Mouse (Mus musculus) lung, postnatal 25 days (tissue): ENCODE measurements at regions not wholly inside any gene's neighbourhood (a gene's known extent, or its start where the extent isn't known, plus 50 kb on each side); places are given as distances from the start of the nearest gene placed in this dataset.

Source experiments
- DNase-seq: peaks from one replicate; pipeline ENCODE4 v3.0.0; 2022; ENCODE audit warnings: low spot score

GRCm38 (mm10) chr8:89325751-89326351, 281.9 kb upstream of the Sall1 start:
- DNase-seq, result no peak

DNA sequence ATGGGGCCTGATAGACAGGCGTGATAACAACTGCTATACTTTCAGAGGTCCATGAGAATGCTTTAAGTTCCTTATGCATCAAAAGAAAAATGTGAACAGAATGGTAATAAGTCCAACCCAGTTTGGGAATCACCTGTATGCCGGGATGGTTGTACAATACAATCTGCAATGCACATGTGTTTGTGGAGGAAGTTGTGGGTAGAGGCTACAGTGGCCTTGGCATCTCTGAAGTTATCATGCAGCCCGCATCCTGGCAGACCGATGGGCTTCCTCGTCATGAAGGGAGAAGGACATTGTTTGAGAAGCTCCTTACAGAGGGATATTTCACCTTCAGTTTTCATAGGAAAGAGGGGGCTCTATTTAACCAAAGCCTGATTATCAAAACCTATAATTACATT, 281.3 kb upstream of the Sall1 start:
- DNase-seq, result no peak

DNA sequence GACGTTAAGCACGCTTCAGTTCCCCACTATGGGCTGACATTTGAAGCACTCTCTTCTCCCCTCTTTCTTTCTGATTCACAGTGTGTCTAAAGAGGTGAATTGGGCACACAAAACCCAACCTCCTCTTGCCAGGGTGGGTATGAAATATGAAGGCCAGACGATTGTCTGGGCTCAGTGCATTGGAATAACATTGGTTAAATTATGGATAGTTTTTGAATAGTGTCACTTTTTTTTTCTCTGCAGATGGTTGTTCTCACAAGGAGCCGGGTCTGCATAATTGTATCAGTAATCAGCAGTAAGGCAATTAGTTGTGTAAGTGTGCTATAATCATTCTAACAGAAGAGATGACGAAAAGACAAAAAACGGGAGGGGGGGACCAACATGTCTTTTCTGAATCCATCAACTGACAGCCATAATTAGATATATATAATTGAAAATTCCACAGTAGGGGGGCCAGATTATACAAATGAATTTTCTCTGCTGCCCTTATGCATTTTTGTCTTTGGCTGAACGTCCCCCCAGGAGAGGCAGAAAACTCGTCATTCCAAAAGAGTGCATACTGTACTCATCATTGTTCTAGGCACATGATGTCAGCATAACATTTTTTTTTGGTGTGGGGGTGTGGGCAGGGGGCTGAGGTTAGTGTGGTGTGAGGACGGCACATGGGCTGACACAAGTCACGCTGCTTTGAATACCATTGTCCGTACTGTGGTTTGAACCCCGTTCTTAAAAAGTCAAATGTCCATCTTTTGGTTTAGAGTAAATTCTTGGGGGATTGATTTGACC, 280.7 kb upstream of the Sall1 start:
- DNase-seq, result no peak

- DNase-seq, result peak; percentile 9
Measured at GRCm38 (mm10) chr8:89317514-89318289, 273.7 kb upstream of the Sall1 start.

DNA sequence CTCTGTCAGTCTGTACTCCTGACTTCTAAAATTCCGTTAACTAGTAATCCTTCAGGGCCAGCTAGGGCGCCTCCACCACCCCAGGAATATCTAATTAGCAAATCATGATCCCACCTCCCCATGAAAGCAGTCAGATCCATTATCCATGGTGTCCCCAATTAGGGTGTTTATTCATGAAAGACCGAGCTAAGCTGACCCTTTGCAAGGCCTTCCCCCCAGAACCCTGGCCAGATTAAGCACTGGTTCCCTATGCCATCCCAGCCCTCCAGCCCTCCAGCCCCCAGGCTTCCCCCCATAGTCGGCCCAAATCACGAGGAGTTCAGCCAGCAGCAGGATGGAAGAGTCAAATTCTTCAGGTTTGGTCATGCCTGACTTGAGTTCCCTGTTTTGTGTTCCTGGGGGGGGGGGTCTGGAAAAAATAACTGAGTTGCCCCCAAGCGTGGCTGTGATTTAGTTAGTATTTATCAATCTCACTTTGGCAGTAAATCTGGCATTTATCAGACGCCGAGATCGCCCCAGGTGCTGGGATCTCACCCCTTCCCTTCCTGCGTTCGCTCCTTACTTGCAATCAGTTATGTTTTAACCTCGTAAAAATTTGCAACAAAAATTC, 272.7 kb upstream of the Sall1 start:
- no peak for DNase-seq

- DNase-seq, result no peak
Measured at GRCm38 (mm10) chr8:89314907-89315306, 270.9 kb upstream of the Sall1 start.

DNA sequence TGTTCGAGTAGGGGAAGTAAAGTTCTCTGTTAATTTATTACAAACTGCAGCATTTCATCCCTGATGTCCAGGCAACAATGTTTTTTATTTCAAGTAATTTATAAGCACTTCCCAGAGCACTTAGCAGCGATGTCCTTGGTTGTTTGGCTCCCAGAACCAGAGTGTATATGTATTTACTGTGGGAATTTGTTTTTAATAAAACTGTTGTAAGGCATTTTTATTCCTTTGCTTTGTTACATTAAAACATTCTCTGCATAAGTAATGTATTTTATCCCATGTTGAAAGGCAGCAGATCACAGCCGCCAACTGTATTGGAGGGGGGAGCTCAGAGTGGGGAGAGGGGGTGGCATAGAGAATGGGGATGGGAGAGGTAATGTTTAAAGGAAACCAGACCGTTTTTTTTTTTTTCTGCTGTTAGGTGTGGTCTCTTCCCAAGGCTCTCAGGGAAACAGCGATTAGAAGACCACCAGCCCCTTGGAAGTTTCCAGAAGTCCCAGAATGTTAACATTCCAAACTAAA, 266.8 kb upstream of the Sall1 start:
- no peak for DNase-seq

DNA sequence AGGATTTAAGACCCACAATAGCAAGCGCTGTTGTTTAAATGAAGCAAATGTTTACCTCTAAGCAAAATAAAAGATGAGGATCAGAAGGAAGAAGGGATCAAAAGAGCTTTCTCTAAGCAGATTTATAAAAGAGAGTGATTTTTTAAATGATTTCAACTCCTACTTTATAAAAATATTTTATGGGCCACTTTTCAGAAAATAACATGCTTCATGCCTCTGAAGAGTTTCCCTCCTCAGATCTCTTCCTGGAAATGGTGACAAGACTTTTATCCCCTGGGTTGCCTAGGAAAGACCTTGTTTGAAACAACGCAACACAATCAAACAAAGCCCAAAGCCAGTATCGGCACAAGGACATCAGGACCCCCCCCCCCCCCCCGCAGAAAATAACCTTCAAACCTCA, 265.6 kb upstream of the Sall1 start:
- DNase-seq, result no peak

DNA sequence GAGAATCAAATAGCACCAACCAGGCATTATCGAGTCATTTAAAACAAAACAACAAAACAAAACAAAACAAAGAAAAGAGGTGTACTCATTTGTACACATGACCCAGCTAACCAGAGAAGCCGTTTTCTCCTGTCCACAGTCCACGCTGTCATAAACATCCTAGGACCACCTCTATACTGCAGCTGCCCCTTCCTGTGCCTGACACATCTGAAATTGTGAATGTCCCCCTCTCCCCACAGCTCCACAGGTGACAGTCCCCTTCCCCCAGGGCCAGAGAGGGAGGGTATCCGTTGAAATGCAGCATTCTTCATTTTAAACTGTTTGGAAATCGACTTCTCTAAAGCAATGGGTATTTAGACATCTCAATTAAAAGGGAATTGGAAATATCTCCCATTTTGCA, 265.0 kb upstream of the Sall1 start:
- no peak for DNase-seq

DNA sequence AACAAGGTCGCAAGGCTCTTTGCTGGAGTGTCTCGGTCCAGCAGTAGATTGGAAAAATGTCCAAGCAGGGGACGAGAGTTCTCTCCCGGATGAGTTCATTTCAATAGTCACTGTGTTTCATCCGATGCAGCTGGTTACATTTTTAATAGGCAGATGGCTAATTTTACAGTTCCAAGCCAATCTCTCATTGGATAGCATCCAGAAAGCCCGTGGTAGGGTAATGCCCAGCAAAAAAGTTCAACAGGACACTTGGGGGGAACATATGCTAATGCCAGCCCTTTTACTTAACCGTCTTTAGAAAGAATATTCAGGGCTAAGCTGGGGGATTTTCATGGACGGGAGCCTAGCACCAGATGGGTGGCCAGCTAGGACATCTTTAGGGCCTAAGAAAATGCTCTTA, 264.6 kb upstream of the Sall1 start:
- DNase-seq, result no peak

DNA sequence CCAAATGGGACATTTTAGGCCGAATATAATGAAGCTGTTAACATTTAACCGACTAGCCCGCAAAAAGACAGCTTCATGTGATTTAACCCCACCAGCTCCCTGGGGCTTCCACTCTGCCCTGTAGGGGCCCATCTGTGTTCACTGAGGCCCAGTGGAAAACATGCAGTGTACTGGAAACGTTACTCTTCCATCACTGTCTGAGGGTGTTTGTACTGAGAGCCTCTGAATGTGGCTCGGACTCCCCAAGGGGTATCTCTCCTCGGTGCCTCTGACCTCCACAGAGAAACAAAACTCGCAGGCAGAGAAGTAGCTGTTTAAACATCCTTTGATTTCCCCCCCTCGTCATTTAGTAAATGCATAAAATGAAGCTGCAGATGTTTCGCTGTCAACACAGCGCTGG, 263.6 kb upstream of the Sall1 start:
- no peak for DNase-seq

- no peak for DNase-seq
Measured at GRCm38 (mm10) chr8:89307085-89307484, 263.1 kb upstream of the Sall1 start.

DNA sequence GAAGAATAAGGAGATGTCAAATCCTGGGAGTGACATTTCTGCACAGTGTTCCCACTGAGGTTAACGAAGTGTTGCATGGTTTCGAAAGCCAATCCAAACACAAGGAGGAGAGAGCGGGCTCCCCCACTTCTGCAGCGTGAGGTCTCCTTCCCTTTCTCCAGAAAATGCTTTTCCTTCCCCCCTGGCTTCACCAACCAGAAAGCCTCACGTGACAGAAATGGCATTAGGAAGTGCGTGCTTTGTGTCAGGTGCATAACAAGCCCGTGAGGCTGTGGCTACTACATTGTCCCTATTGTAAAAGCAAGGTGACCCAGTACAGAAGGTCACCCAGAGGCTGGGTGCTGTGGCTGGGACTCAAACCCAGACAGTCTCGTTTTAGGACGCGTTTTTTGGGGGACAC, 260.2 kb upstream of the Sall1 start:
- no peak for DNase-seq

DNA sequence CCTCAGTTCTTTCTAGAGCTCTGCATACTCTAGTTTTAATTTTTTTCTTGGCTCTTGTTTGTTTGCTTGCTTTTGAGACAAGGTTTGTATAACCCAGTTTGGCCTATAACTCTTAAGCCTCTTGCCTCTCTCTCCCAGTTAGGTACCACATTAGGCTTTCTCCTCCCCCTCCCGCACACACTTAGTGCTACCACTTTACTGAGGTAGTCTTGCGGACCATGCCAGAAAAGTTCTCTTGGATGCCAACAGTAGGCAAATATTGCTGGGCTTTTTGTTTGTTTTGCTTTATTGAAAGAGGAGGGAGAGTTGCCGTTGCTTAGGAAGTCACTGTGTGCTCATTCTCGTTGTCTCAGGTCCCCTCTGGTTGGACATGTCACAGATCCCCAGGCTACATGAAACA, 259.4 kb upstream of the Sall1 start:
- peak; percentile 28 for DNase-seq

DNA sequence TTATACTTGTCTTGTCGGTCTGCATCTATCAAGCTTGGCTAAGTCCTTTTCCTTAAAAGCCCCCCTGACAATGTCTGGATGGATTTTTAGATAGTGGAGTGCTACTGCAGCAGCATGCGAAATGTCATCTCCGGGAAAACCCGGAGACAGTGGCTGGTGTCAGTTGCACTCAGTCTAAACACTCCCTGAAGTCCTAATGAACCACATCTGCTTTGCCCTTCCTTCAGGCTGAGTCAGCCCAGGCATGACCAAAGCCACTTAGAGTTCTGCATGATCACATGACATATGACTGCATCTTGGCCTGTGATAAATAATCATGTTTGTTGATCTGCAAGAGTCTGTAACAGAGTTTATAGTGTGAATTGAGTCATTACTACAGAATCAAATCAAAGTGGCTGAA, 255.7 kb upstream of the Sall1 start:
- DNase-seq, result no peak

DNA sequence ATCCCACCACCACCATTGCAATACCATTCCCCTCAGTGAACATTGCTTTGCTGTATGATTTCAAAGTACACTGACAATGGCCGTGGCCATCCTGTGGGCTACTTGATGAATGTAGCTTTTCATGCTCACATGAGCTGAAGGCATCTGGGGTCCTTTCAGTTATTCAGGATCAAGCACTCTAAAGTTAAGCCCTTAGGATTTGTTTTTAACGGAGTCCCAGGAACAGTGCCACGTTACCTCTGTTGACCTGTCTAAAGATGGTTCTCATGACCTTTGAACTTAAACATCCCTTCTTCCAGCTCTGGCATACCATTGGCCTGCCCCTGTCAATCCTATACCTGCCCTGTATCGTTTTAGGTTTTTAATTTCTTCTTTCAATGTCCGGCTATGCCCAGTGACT, 251.7 kb upstream of the Sall1 start:
- no peak for DNase-seq

- DNase-seq, result no peak
Measured at GRCm38 (mm10) chr8:89289017-89289416, 245.1 kb upstream of the Sall1 start.

DNA sequence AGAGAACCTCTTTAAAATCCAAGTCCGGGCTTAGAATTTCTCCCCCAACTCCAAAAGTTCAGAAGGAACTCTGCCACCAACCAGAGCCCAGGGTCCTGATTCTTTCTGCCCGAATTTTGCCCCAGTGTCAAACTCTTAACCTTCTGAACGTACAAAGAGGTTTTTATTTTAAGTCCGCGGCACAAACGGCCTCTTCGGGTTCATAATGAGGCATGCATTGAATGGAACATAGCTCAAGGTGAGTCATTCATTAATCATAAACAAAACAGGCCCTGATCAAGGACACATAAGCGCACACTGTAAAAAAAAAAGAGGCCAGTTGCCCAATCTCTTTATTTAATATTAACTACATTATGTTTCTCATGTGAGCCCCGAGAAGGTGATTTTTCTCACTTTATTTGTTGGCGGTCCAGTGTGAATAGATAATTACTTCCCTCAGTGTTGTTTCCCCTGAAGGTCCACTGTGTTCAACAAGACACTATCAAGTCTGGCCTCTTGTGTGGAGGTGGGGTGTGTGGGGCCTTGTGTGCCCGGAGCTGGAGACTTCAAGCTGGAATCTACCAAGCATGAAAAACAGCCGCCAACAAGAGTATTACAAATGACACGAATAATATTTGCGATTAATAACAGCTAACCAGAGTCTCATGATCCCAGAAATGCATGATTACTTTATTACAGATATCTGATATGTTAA, 241.1 kb upstream of the Sall1 start:
- DNase-seq, result no peak

DNA sequence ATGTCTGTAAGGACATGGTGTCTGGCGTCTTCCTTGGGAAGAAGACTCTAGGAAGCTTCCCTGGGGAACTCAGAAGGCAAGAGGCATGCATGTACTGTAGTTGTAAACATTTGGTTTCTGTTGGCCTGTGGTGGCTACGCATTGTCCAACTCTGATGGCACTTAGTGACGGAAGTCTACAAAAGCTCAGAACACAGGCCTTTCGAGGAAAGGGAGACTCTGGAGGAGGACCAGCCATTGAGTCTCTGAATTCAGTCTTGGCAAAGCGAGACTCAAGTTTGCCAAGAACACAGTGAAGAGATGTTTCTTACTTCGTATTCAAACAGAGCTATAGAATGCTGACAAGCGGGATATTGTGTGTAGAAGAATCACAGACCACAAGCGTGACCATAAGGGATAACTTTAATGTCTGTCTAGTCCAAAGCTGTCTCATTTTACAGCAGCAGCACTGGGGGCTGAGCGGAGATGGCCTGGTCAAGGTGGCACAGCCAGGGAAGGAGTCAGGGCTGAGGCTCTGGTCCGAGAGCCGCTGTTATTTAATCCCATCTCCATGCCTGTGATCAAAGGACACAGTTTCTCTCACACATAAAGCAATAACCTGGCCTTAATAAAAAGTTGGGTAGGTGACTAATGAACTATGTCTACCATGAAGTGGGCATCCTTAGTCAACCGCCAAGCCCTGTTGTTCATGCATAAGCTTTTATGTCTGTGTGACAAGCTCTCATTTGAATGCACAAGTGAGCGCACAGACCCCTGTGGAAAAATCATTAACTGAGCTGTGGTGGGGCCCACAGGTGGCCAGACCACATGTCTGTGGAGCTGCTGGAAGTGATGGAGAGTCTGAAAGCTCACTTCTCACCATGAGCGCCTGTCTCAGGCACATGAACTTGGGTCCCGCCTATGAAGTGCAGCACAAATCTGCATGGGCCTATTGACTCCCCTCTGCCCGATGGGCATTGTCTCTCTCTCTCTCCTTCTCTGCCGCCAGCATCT, 239.4 kb upstream of the Sall1 start:
- no peak for DNase-seq

- DNase-seq, result peak; percentile 33
Measured at GRCm38 (mm10) chr8:89279844-89280243, 235.9 kb upstream of the Sall1 start.

DNA sequence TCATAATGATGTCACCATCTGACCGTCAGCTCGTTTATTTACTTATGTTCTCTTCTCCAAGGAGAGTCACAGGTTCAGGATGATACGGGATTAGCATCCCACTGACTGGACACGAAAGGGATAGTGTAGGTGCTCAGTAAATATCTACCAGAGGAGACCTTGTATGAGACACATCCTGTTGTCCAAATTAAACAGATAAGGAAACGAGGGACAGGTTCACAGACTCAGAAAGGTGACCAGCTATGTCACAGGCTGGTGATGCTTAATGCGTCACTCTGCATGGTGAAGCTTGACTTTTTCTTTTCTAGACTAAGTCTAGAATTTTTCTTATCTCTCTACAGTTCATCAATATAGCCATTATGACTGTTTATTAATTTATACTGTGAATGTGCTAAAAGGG, 235.2 kb upstream of the Sall1 start:
- no peak for DNase-seq
